Mouse (Mus musculus) limb, embryonic 15.5 days (tissue): ENCODE data around the gene Fam174b. TPM values are rescaled to one million over a fixed set of nuclear protein-coding genes. Genes with fewer than 3 reads are reported as not detected.

Source experiments
- microRNA-seq: library from miRNA; unstranded; fragments of <30 nt; microRNA quantifications from one replicate; pipeline ENCODE4, GENCODE M21; 2016
- polyA plus RNA-seq: library from polyadenylated mRNA; unstranded; fragments of >200 nt; fragmentation: Nextera tagmentation; extraction: Ambion mirVana; gene quantifications from 2 replicates; pipeline ENCODE4 v1.2.1, GENCODE M21; 2015

The Fam174b gene
- polyA plus RNA-seq, 1 experiment from 2014 or later = 40.9 TPM

Small RNAs within 50 kb of the gene (microRNA-seq; reads per million reads assigned to microRNA genes)
- not detected for gene Mir7234

Other genes with a start within 250 kb of the Fam174b start
- gene Chd2, start 198.5 kb upstream of the Fam174b start, polyA plus RNA-seq = 48.6 and 51.7 TPM in 2 replicates